Mouse (Mus musculus): ENCODE measurements around the gene Maff.

DNA sequence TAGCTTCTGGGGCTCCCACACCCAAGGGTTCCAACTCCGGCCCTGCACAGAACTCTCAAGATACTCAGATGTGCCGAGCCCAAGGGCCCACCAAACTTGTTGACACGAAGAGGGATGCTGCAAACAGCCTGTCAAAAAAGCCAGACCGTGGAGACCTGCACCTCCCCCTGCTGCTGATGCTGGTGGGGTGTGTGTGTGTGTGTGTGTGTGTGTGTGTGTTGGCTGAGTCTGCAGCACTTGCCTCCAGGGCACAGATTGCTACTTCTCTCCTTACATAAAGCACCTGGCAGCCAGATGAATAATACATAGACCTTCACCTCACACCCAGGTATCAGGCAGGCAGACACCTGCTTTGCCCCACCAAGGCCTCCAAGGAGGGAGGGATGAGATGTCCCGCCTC is 55.8 kb downstream of the Maff start:
- TF ChIP-seq GATA1 (IDR thresholded peaks at IDR 0.05; ENCODE audit: borderline replicate concordance, low read length) (no peak), CTCF (IDR thresholded peaks at IDR 0.05; ENCODE audit: low read depth, low read length) (no peak), TAL1 (conservative IDR thresholded peaks at IDR 0.05; ENCODE audit: low read depth, low read length) (no peak), GATA2 (IDR thresholded peaks at IDR 0.05; ENCODE audit: borderline replicate concordance, low read depth, low read length) (no peak)
